Mouse (Mus musculus) ES-Bruce4 (cell line): ENCODE results near the gene Kcnj4.

ENCODE experiments used
- CTCF ChIP-seq: IDR thresholded peaks from one replicate; pipeline ENCODE4 v1.8.1; 2011; ENCODE audit warnings: low read depth, low read length
- EP300 ChIP-seq: IDR thresholded peaks from 2 replicates; pipeline ENCODE4 v1.6.1; 2011; ENCODE audit warnings: low read depth, low read length; ENCODE audit not compliant: insufficient read depth
- POLR2A ChIP-seq: IDR thresholded peaks from one replicate; pipeline ENCODE4 v1.8.1; 2011; ENCODE audit warnings: low read length; ENCODE audit not compliant: insufficient read depth

DNA sequence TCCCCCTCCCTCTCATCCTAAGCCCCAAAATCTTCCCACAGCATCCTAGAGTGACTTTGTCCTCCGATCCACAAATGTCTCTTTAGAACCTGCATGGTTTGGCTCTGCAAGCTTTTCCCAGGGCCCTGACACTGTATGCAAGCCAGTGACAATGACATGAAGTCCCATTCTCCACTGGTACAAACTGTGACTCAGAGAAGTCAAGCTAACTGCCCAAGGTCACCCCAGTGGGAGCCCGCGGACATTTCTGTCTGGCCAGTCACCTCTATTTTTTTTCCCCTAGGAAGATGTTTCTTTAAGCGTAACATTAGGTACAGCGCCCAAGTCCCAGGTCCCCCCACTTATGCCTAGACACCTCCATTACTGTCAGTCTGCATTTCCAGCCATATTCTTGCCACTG lies 1.6 kb downstream of the Kcnj4 start:
- TF ChIP-seq EP300 (no peak), CTCF (no peak), POLR2A (no peak)
